Mouse (Mus musculus) liver, postnatal 0 days (tissue): ENCODE results near the gene Gm49361.

ENCODE experiments used
- CTCF ChIP-seq: sonication (generic); IDR thresholded peaks from 2 replicates; pipeline ENCODE4 v1.5.1; 2016; ENCODE audit warnings: antibody characterized with exemption, low read depth
- EP300 ChIP-seq: IDR thresholded peaks from 2 replicates; pipeline ENCODE4 v1.6.1; 2016; ENCODE audit warnings: antibody characterized with exemption, low read depth, mild to moderate bottlenecking

GRCm38 (mm10) chr14:57657500-57657899 is 88.4 kb downstream of the Gm49361 start:
- TF ChIP-seq CTCF: no peak
- TF ChIP-seq EP300: no peak
